Mouse (Mus musculus) urinary bladder, postnatal 25 days (tissue): ENCODE results near the gene Smim7.

Experiments
- DNase-seq: peaks from one replicate; pipeline ENCODE4 v3.0.0; 2022; ENCODE audit warnings: low spot score

Gene Smim7

DNA sequence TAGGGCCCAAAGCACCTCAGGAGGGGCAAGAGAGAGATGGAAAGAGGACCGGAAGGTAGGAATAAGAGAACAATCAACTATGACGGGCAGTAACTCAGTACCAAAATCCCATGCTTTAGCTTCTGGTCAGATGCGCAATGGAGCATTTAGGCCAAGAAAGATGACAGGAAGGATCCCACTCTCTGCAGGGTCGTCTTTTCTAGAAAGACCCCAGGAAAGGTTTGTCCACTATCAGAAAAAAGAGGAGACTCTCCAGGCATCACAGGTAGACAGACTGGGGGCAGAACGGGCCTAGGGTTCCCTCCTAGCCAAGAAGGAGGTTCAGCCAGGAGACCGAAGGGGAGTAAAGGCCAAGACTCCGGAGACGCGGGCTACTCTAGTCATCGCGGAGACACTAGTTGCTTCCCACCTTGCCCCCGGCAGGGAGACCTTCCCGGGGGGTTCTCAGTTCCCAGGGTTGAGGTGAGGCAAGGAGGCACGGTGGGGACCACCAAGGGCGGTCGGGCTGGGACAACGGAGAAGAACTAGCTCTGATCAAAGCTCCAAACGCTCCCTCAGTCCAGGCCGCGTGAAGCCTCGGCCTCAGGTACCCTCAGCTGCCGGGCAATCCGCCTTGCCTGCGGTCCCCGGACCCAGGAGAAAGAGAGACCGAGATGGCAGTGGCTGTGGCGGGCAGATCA, 23.6 kb downstream of the Smim7 start:
- DNase-seq, result no peak

DNA sequence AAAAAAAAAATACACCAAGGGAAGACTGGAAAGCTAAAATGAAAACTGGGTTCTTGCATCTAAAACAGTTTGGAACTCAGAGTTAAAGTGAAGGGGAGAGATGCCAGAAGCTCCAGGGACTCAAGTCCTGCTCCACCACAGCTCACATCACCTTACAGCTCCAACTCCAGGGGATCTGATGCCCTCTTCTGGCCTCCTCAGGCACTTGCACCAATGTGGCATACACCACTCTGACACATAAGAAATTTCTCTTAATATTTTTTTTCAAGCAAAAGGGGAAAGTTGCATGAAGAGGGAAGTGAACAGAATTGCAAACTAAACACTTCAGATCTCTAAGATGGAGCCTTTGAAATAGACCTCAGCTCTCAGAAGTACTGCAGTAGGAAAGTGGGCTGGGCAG, 31.7 kb downstream of the Smim7 start:
- DNase-seq, result no peak

DNA sequence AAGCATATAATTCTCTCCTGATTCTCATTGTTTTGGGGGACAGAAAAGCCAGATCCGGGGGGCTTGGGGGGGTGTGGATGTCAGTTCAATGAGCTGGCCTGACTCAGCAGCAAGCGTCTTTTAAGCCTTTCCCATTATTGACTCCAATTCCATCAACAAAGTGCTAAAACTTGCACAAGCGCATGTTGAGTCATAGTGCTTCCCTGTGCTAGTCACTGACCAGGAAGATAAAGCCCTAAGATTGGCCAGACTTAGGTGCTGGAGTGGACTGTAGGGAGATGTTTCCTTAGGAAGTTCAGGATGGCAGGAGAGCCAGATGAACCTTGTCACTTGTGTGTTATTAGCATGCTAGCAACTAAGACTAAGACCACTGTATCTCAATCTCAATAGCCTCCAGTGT, 36.0 kb downstream of the Smim7 start:
- DNase-seq, result no peak

DNA sequence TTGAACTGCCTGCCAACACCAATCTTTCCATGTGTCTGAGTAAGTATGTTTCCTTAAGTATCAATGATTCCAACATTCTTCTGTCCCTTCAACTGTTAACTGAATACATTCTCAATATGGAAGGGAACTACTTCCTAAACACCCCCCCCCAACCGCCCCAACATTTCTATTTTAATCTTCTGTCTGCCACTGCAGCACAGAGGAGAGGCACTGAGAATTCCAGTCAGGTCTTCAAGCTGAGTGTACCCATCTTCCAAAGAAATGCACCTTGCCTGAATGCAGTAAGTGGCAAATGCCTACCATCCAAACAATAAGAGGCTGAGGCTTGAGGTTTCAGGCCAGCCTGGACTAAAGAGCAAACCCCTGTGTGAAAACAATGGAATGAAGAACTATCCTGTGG, 38.8 kb downstream of the Smim7 start:
- DNase-seq, result no peak

DNA sequence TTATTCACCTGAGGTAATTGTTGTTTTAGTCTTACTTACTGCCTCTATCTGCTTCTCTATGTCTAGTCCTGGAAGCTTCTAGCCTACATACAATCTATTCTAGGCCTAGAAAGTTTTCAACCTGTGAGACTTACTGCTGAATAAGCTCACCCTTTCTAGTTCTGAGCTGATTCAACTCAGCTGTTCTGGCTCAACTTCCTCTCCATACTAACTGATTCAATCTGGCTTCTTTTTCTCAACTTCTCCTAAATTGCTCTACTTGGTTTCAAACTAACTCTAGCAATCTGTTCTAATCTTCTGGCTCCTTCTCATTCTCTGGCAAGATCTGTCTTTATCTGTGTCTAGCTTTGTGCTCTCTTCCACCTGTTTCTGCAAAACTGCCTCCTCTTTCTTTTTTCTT, 49.0 kb downstream of the Smim7 start:
- DNase-seq, result no peak

DNA sequence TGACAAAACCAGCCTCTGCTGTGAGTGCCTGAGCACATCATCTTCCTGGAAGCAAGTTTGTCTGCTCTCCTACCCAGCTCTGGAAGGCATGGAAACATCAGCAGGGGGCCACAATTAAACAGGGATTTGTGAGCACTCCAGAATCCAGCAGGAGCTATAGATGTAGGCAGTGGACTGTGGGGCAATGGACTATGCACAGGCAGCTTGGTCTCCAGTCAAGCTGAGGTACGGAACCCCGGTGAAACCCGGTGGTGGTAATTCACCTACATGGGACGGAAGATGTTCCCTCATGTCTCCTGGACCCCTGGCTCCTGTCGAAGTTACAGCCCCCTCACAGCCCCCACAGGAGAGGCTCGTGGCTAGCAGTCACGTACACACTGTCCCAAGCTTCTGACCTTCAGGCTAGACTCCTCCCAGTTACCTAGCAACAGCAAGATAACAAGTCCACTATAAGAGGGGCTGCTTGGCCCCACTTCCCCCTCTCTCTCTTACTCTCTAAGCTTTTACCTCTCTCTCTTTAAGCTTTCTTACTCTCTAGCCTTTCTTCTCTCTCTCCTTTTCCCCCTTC, 53.4 kb downstream of the Smim7 start:
- DNase-seq, result no peak
